Comparison of ENCODE assay signal across 24 mouse cellular contexts in genomic region chr1:165816391-165816790, GRCm38 (mm10). TPM values are rescaled to one million over a fixed set of nuclear protein-coding genes. Genes with fewer than 3 reads are reported as not detected.
DNase-seq lines count a peak whose midpoint lies in the region; ATAC-seq and TF ChIP-seq lines count a peak whose summit lies in the region.
"Had no signal": no experiment of that assay in that cellular context is flagged by ENCODE, and none has a peak within 500 bp of the region (broad histone marks: within the 10 kb centered on the region; RNA-seq: fewer than 3 reads in every experiment).

No protein-coding gene starts in this region.

- H3K36me3 ChIP-seq in thymus, adult 2 months (ENCODE audit: control insufficient read depth, insufficient read depth, low read length): no peaks in the 10 kb centered on the region
- H3K36me3 ChIP-seq in forebrain, postnatal 0 days (ENCODE audit: insufficient read depth): no peaks in the 10 kb centered on the region
- H3K36me3 ChIP-seq: forebrain, embryonic 10.5 days; liver, embryonic 13.5 days had no signal

- no peak overlapping the region for H3K4me2 ChIP-seq in forebrain, postnatal 0 days (ENCODE audit: low read depth)
- H3K4me2 ChIP-seq: heart, embryonic 11.5 days; liver, embryonic 13.5 days had no signal

- ATAC-seq in inflammation-experienced regulatory T-cells, adult 6 months: peak; percentile 78
- ATAC-seq in forebrain, postnatal 0 days: no peak
- no peak for ATAC-seq in frontal cortex, adult (ENCODE audit: low TSS enrichment)

- WGBS in thymus, adult 2 months: 21% methylated on average over 9 of the region's 9 CpGs
- 88% methylated on average over 9 of the region's 9 CpGs for WGBS in forebrain, postnatal 0 days

- no peak overlapping the region for H3K9ac ChIP-seq in forebrain, postnatal 0 days
- H3K9ac ChIP-seq: liver, embryonic 13.5 days had no signal

- H3K4me3 ChIP-seq in thymus, adult 2 months (ENCODE audit: control insufficient read depth, insufficient read depth, low read length): no peak overlapping the region
- H3K4me3 ChIP-seq in forebrain, postnatal 0 days (ENCODE audit: low read depth, low read length): no peak overlapping the region
- H3K4me3 ChIP-seq: forebrain, embryonic 10.5 days; liver, embryonic 13.5 days; megakaryocyte, embryonic 14.5 days; myocyte had no signal

- no peak for TF ChIP-seq POLR2A in thymus, adult 2 months (IDR thresholded peaks at IDR 0.05; ENCODE audit: control insufficient read depth, extremely low read depth, insufficient read depth, low read length, poor library complexity)

- H3K27me3 ChIP-seq in thymus, adult 2 months (ENCODE audit: control insufficient read depth, insufficient read depth, low read length): no peaks in the 10 kb centered on the region
- H3K27me3 ChIP-seq in forebrain, postnatal 0 days (ENCODE audit: insufficient read depth, low read length): no peaks in the 10 kb centered on the region; the same call in 1 of the 2 replicates

- H3K9me3 ChIP-seq in forebrain, postnatal 0 days (ENCODE audit: low read length): no peaks in the 10 kb centered on the region
- H3K9me3 ChIP-seq: forebrain, embryonic 10.5 days; liver, embryonic 13.5 days; megakaryocyte, embryonic 14.5 days had no signal

- TF ChIP-seq CTCF in thymus, adult 2 months (IDR thresholded peaks at IDR 0.05; ENCODE audit: borderline replicate concordance, control insufficient read depth, extremely low read depth, insufficient read depth, low read length, poor library complexity): 0 out of 2 replicates have a peak, but pooled peaks have one; percentile 18
- TF ChIP-seq CTCF in forebrain, postnatal 0 days (IDR thresholded peaks at IDR 0.05; ENCODE audit: low read depth): no peak

- 0 out of 2 replicates have a peak overlapping the region, but pooled peaks have one; percentile 4 for H3K27ac ChIP-seq in thymus, adult 2 months (ENCODE audit: control insufficient read depth, insufficient read depth, low read length)
- H3K27ac ChIP-seq in forebrain, postnatal 0 days (ENCODE audit: low read depth, low read length): no peak overlapping the region
- H3K27ac ChIP-seq: forebrain, embryonic 10.5 days; hindbrain, postnatal 0 days had no signal

- peak; percentile 12 to 14 for DNase-seq in spleen, postnatal 36 days (ENCODE audit: low spot score in 2 of 2)
- DNase-seq in spleen, postnatal 14 days (ENCODE audit: low spot score in 2 of 2): no peak
- DNase-seq in thymus, adult 2 months: no peak
- no peak for DNase-seq in right cerebral cortex, adult 18-20 months
- DNase-seq in forebrain, postnatal 0 days: no peak
- DNase-seq in left cerebral cortex, postnatal 14 days (ENCODE audit: low spot score in 2 of 2): no peak
- DNase-seq: adrenal gland, postnatal 14 days; cerebellum, adult 9-11 months; kidney, adult 18-20 months; kidney, postnatal 4 days; liver, embryonic 13.5 days; lung, adult 2 months; lung, postnatal 14 days; midbrain, embryonic 14.5 days; right cerebral cortex, postnatal 25 days; spleen, adult 18-20 months had no signal

- intact Hi-C loops in left cerebral cortex, postnatal 14 days (cut with DNase I): no loop called here

- H3K4me1 ChIP-seq in thymus, adult 2 months (replicated peaks; ENCODE audit: control insufficient read depth, insufficient read depth, low read length): peaks cover 80% of the 10 kb centered on the region
- H3K4me1 ChIP-seq in forebrain, postnatal 0 days (ENCODE audit: insufficient read depth): peaks cover 9% of the 10 kb centered on the region

RNA-seq across cellular contexts. Expression of gene Cd247, which starts 27.9 kb away (rescaled TPM):
- 100 to 1,000 TPM; 373 to 445 (median 435) TPM for polyA plus RNA-seq in inflammation-experienced regulatory T-cells, adult 6 months (2017; shearing (Covaris generic))
- 559 and 663 TPM in 2 replicates for polyA plus RNA-seq in thymus, adult 2 months (2012; rRNA removed)
- 0.14 TPM in 1 of 2 replicates, not detected in the other for total RNA-seq in forebrain, postnatal 0 days (2014; rRNA removed)
- 0.28 and 0.67 TPM in 2 replicates for polyA plus RNA-seq in forebrain, postnatal 0 days (2015; fragmentation: Nextera tagmentation; extraction: Ambion mirVana)
- not detected for total RNA-seq in left cerebral cortex, postnatal 14 days (2021)
- total RNA-seq: hindbrain, postnatal 0 days; left cerebral cortex, postnatal 25 days had no signal
- polyA plus RNA-seq: myocyte had no signal

RNA-seq across cellular contexts. Expression of gene Creg1, which starts 52.8 kb away (rescaled TPM):
- 10 to 100 TPM; 15.6 to 20.4 (median 17.6) TPM for polyA plus RNA-seq in inflammation-experienced regulatory T-cells, adult 6 months (2017; shearing (Covaris generic))
- polyA plus RNA-seq in thymus, adult 2 months (2012; rRNA removed): 37.5 and 43.2 TPM in 2 replicates
- 20.0 and 22.7 TPM in 2 replicates for total RNA-seq in forebrain, postnatal 0 days (2014; rRNA removed)
- 34.7 and 42.3 TPM in 2 replicates for polyA plus RNA-seq in forebrain, postnatal 0 days (2015; fragmentation: Nextera tagmentation; extraction: Ambion mirVana)
- 10 to 100 TPM; 25.1 to 28.5 TPM for total RNA-seq in left cerebral cortex, postnatal 14 days (2021)

Comparison
In these comparisons a context has a peak if more than half of its experiments do, and no peak if none do; other contexts are left out.
1. DNase-seq: peak in spleen, postnatal 36 days (2 of 2); none in spleen, postnatal 14 days (0 of 2), thymus, adult 2 months (single experiment), right cerebral cortex, adult 18-20 months (single experiment), forebrain, postnatal 0 days (single experiment) and left cerebral cortex, postnatal 14 days (0 of 2).
2. RNA of gene Cd247, which starts 27.9 kb away (polyA plus RNA-seq): 559 to 663 TPM in thymus, adult 2 months and 373 to 445 TPM in inflammation-experienced regulatory T-cells, adult 6 months; 0.28 to 0.67 TPM in forebrain, postnatal 0 days; every median in the first group is over 100 times any median in the second.